Mouse (Mus musculus): ENCODE measurements around the gene Ltbp2. TPM values are rescaled to one million over a fixed set of nuclear protein-coding genes. Genes with fewer than 3 reads are reported as not detected.

Ltbp2 gene
- polyA plus RNA-seq, 1 experiment from 2014 or later: 0.25 TPM

DNA sequence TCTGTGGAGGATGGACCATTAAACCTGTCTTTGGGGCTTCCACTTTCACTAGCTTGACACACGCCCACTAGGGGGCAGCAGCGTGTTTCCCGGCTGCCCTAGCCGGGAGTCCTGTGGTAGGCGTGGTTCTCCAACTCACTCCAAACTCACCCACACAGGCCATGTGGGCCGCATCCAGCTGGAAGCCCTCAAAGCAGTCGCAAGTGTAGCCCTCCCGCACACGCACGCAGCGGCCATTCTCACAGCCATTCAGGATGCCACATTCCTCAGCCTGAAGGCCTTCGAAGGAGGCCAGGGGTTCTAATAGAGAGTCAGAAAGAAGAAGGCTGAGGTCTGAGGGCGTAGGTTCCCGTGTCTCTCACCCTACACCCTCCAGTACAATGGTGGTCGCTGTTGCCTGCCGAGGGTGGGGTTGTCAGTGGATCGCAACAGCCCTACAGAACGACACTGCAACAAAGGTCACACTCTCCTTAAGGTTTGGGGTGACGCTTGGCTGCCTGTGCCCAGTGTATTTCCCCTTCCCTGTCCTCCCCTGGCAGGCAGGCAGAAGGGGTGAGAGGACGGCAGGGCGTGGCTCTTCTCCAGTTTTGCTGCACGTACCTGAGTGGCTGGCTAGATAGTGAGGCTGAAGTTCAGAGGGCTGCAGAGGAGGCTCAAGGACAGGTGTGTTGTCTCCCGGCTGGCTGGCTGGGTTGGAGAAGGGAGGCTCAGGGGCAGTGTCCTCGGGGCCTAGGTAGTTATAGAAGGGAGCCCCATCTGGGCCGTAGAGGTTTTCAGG is 91.5 kb downstream of the Ltbp2 start:
- Histone ChIP-seq H3K9ac (no peak overlapping the region), H3K4me2 (peak overlapping the region; percentile 31)
- ATAC-seq (replicated peaks): peak; percentile 66; the same call in 1 of the 2 replicates

DNA sequence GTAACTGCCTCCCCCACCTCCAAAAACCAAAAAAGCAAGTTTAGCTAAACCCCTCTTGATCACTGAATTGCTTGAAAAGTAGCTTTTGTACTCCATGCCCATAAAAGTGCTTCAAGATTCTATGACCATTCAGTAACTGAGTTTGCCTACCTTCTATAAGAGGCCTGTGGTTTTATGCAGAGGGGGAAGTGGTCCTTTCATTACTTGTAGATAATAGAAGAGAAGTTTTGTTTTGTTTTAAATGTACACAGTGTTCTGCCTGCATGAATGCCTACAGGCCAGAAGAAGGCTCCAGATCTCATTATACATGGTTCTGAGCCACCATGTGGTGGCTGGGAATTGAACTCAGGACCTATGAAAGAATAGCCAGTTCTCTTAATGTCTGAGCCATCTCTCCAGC is 100.1 kb downstream of the Ltbp2 start:
- no peaks in the 10 kb centered on the region for H3K27me3 ChIP-seq (replicated peaks)
- no peak for ATAC-seq (replicated peaks)
- H3K9me3 ChIP-seq: no peaks in the 10 kb centered on the region
- H3K4me3 ChIP-seq: no peak overlapping the region
- no peak overlapping the region for H3K27ac ChIP-seq
- H3K9ac ChIP-seq: no peak overlapping the region
- no peak overlapping the region for H3K4me2 ChIP-seq
- no peaks in the 10 kb centered on the region for H3K36me3 ChIP-seq (replicated peaks)
- H3K4me1 ChIP-seq: peaks cover 21% of the 10 kb centered on the region

More for the DNA sequence above, 91.5 kb downstream of the Ltbp2 start:
- H3K4me3 ChIP-seq: no peak overlapping the region
- H3K36me3 ChIP-seq (replicated peaks): no peaks in the 10 kb centered on the region
- H3K4me1 ChIP-seq: 0 out of 2 replicates have a peak, but pooled peaks cover 2% of the 10 kb centered on the region
- H3K27ac ChIP-seq: no peak overlapping the region
- no peaks in the 10 kb centered on the region for H3K9me3 ChIP-seq
- H3K27me3 ChIP-seq (replicated peaks): no peaks in the 10 kb centered on the region
- 38% methylated on average over 25 of the region's 25 CpGs for WGBS

- H3K27me3 ChIP-seq (replicated peaks): no peaks in the 10 kb centered on the region
- H3K4me2 ChIP-seq: peak overlapping the region; percentile 78; the same call in 1 of the 2 replicates
- WGBS: 93% methylated on average over 6 of the region's 6 CpGs
- no peaks in the 10 kb centered on the region for H3K36me3 ChIP-seq (replicated peaks)
- H3K9me3 ChIP-seq: no peaks in the 10 kb centered on the region
- no peak overlapping the region for H3K9ac ChIP-seq
- peaks cover 29% of the 10 kb centered on the region for H3K4me1 ChIP-seq
- H3K4me3 ChIP-seq: no peak overlapping the region
- H3K27ac ChIP-seq: no peak overlapping the region
- no peak for ATAC-seq (replicated peaks)
These were observed 102.0 kb downstream of the Ltbp2 start for GRCm38 (mm10) chr12:84774376-84774775.

GRCm38 (mm10) chr12:84773476-84773875 is 102.9 kb downstream of the Ltbp2 start:
- H3K27me3 ChIP-seq (replicated peaks): no peaks in the 10 kb centered on the region
- peak overlapping the region; percentile 71 for H3K9ac ChIP-seq
- peak overlapping the region; percentile 72 for H3K4me3 ChIP-seq
- WGBS: under 1% methylated on average over 20 of the region's 20 CpGs
- peaks cover 29% of the 10 kb centered on the region for H3K4me1 ChIP-seq
- peak overlapping the region; percentile 78 for H3K4me2 ChIP-seq
- H3K27ac ChIP-seq: peak overlapping the region; percentile 67
- no peak; the same call in 1 of the 2 replicates for ATAC-seq (replicated peaks)
- H3K9me3 ChIP-seq: no peaks in the 10 kb centered on the region
- H3K36me3 ChIP-seq (replicated peaks): no peaks in the 10 kb centered on the region

DNA sequence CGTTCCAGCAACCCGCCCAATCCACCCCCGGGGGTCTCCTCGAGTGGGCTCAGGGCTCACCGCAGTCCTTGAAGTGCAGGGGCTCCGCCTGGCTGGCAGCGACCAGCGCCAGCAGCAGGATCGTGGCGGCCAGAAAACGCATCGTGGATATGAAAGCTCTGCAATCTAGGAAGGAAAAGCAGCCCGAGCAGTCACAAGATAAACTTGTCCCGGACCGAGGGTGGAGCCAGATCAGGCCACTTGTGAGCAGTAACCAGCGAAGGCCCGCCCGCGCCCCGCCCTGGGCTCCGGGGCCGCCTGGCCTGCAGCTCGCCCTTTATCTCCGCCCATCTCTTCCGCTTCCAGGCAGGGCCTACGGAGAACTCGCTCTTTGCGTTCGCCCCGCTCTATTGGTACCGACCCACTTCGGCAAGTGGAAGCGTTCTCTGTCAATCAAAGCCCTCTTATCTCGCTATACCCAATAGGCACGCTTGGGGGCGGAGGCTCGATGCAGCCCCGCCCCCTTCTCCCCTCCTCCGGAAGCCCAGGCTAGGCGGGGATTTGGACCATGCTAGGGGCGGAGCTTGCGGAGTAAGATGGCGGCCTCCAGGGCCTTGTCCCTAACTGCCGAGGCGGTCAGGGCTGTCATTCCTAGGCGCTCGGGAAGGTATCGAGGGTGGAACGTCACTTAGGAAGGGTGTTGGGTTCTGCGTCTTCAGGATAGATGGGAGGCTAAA is 103.4 kb downstream of the Ltbp2 start, which contains the start of the genes Npc2 and Isca2:
Gene Npc2 (minus strand): TSS at position 427 of the 716 bp plus-strand sequence.
Gene Isca2 (plus strand): TSS at position 526 of the 716 bp plus-strand sequence.
- peaks cover 29% of the 10 kb centered on the region for H3K4me1 ChIP-seq
- H3K36me3 ChIP-seq (replicated peaks): no peaks in the 10 kb centered on the region
- peak within 1 kb of the TSS; percentile 87 for H3K27ac ChIP-seq
- H3K27me3 ChIP-seq (replicated peaks): no peaks in the 10 kb centered on the region
- H3K4me2 ChIP-seq: peak within 1 kb of the TSS; percentile 78
- H3K9me3 ChIP-seq: no peaks in the 10 kb centered on the region
- H3K9ac ChIP-seq: peak within 1 kb of the TSS; percentile 71
- under 1% methylated on average over 50 of the region's 50 CpGs for WGBS
- peak within 1 kb of the TSS; percentile 72 for H3K4me3 ChIP-seq
- peak; percentile 99 for ATAC-seq (replicated peaks)

DNA sequence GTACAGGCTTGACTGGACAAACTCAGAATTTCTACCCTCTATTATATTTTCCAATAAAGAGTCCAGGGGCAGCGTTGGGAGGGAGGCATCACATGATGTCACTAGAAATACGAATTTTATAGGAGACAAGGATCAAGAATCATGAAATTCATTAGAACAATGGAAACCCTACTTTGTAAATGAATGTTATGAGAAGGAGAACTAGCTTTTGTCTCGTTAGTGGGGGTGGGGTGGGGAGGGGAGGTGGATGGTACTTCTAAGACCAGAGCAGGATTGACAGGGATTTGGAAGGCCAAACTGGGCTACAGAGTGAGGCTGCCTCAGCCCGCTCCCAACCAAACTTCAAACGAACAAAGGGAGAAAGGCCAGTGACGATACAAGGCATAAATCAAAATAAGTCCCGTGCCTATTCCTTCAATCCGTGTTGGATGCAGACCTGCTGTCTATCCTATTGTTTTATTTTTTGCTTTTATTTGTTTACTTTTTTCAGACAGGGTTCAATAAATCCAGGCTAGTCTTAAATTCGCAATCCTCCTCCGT is 104.3 kb downstream of the Ltbp2 start:
- Histone ChIP-seq H3K4me1 (peaks cover 29% of the 10 kb centered on the region), H3K4me2 (peak overlapping the region; percentile 78), H3K27me3 (replicated peaks) (no peaks in the 10 kb centered on the region)

DNA sequence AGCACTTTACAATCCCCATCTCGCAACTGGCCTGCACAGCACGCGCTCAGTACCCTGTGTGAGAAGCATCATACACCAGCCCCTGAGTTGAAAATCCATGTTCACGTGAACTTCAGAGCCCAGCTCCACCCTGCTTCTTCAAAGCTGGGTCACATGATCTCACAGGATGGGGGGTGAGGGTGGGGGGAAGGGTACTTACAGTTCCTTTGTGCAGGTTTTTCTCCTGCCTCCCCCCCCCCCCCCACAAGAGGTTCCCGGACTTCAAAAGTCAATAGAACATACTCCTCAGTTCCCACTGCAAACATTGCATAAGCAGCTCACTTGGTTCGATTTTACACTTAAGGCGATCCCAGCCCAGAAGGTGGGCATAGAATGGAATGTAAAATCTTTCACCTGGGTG is 106.7 kb downstream of the Ltbp2 start:
- H3K27me3 ChIP-seq (replicated peaks): no peaks in the 10 kb centered on the region
- H3K4me1 ChIP-seq: peaks cover 29% of the 10 kb centered on the region
- no peaks in the 10 kb centered on the region for H3K9me3 ChIP-seq
- WGBS: 89% methylated on average over 7 of the region's 7 CpGs
- no peak overlapping the region for H3K4me3 ChIP-seq
- no peak overlapping the region for H3K9ac ChIP-seq
- no peak overlapping the region for H3K4me2 ChIP-seq
- ATAC-seq (replicated peaks): no peak
- H3K27ac ChIP-seq: no peak overlapping the region
- H3K36me3 ChIP-seq (replicated peaks): 0 out of 2 replicates have a peak, but pooled peaks cover 3% of the 10 kb centered on the region

More for the DNA sequence above, 104.3 kb downstream of the Ltbp2 start:
- Histone ChIP-seq H3K9me3 (no peaks in the 10 kb centered on the region), H3K36me3 (replicated peaks) (no peaks in the 10 kb centered on the region), H3K9ac (peak overlapping the region; percentile 68), H3K4me3 (peak overlapping the region; percentile 72), H3K27ac (peak overlapping the region; percentile 87)
- under 1% methylated on average over 10 of the region's 10 CpGs for WGBS
- no peak for ATAC-seq (replicated peaks)

GRCm38 (mm10) chr12:84767510-84767909 is 108.8 kb downstream of the Ltbp2 start:
- ATAC-seq (replicated peaks): no peak
- 0 out of 2 replicates have a peak, but pooled peaks cover 5% of the 10 kb centered on the region for H3K36me3 ChIP-seq (replicated peaks)
- H3K9ac ChIP-seq: no peak overlapping the region
- WGBS: 89% methylated on average over 6 of the region's 6 CpGs
- H3K4me1 ChIP-seq: peaks cover 18% of the 10 kb centered on the region
- H3K4me3 ChIP-seq: no peak overlapping the region
- H3K9me3 ChIP-seq: no peaks in the 10 kb centered on the region
- H3K27ac ChIP-seq: no peak overlapping the region
- H3K27me3 ChIP-seq (replicated peaks): no peaks in the 10 kb centered on the region
- no peak overlapping the region for H3K4me2 ChIP-seq

DNA sequence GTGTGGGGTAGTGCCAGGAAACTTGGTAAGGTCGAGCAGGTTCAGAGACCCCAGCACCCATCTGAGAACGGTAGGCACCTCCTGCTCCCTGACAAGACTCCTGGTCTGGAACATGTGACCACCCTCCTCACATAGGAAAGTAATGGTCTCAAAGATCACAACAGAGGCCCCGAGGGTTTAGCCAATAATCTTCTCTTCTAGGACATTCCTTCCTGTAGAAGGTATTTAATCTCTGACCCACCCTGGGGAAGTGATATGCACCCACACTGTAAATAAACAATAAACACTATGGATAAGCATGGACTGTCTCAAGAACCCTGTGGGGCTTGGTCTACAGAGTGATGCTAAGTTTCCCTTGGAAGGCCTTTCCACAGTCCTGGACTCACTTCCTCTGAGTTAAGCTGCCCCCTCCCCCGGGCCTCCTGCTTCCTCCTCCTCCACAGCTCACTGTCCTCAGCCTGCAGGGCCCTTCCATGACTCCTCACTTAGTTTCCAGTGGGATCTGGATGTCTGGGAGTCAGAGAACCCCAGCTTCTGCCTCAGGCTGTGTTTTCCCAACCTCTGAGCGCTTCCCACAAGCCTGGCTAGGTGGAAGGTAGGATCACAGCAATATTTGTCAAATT is 110.1 kb downstream of the Ltbp2 start:
- Histone ChIP-seq H3K4me2 (no peak overlapping the region), H3K4me1 (peaks cover 8% of the 10 kb centered on the region), H3K27me3 (replicated peaks) (no peaks in the 10 kb centered on the region), H3K27ac (no peak overlapping the region), H3K9ac (no peak overlapping the region), H3K36me3 (replicated peaks) (0 out of 2 replicates have a peak, but pooled peaks cover 5% of the 10 kb centered on the region), H3K4me3 (no peak overlapping the region), H3K9me3 (no peaks in the 10 kb centered on the region)
- no peak for ATAC-seq (replicated peaks)
- WGBS: 85% methylated on average over 5 of the region's 5 CpGs

DNA sequence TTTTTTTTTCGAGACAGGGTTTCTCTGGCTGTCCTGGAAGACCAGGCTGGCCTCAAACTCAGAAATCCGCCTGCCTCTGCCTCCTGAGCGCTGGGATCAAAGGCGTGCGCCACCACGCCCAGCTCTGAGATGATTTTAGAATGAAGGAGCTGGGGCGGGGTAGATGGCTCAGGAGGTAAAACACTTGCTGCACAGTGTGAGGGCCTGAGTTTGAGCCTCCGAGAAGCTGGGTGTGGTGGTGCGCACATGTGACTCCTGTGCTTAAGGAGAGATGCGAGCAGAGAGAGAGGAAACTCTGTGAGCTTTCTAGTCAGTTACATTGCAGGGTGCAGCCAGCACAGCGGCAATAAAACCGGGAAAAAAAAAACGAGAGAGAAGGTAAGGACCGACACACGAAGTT is 110.8 kb downstream of the Ltbp2 start:
- peaks cover 8% of the 10 kb centered on the region; the same call in 1 of the 2 replicates for H3K36me3 ChIP-seq (replicated peaks)
- 94% methylated on average over 15 of the region's 15 CpGs for WGBS
- no peak overlapping the region for H3K9ac ChIP-seq
- no peak overlapping the region for H3K27ac ChIP-seq
- no peaks in the 10 kb centered on the region for H3K9me3 ChIP-seq
- H3K4me1 ChIP-seq: peaks cover 4% of the 10 kb centered on the region
- H3K27me3 ChIP-seq (replicated peaks): no peaks in the 10 kb centered on the region
- ATAC-seq (replicated peaks): no peak
- no peak overlapping the region for H3K4me3 ChIP-seq
- no peak overlapping the region for H3K4me2 ChIP-seq

DNA sequence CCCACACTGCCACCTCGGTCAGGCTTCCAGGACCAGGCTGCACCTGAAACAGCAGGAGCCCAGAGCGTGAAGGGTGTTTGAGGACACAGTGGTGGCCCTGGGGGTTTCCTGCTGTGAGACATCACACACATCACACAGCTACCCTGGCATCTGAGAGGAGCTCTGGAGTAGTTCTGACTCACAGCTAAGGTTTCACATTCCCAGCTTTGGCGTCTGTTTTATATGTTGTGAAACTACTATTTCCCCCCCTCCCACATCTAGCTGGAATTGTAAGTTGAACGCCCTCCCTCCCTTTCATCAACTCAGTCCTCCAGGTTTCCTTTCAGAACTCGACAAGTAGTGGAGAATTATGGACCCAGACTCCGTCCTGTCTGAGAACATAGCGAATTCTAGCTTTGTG is 111.6 kb downstream of the Ltbp2 start:
- Histone ChIP-seq H3K4me2 (no peak overlapping the region), H3K9ac (no peak overlapping the region), H3K36me3 (replicated peaks) (peaks cover 13% of the 10 kb centered on the region; the same call in 1 of the 2 replicates), H3K27me3 (replicated peaks) (no peaks in the 10 kb centered on the region), H3K4me3 (no peak overlapping the region), H3K4me1 (no peaks in the 10 kb centered on the region; the same call in 1 of the 2 replicates), H3K9me3 (no peaks in the 10 kb centered on the region), H3K27ac (no peak overlapping the region)
- no peak for ATAC-seq (replicated peaks)
- 92% methylated on average over 7 of the region's 7 CpGs for WGBS

All from midbrain, embryonic 15.5 days (tissue).